In genomic region chr13:55810947-55811346, GRCm38 (mm10) we compare ENCODE assay signal across 26 mouse cellular contexts. TPM values are rescaled to one million over a fixed set of nuclear protein-coding genes. Genes with fewer than 3 reads are reported as not detected.
DNase-seq lines count a peak whose midpoint lies in the region; ATAC-seq and TF ChIP-seq lines count a peak whose summit lies in the region.
"Had no signal": no experiment of that assay in that cellular context is flagged by ENCODE, and none has a peak within 500 bp of the region (broad histone marks: within the 10 kb centered on the region; RNA-seq: fewer than 3 reads in every experiment).

No protein-coding gene starts in this region.

- no peak for ATAC-seq in lung, embryonic 14.5 days (ENCODE audit: insufficient read depth)
- peak; percentile 62; the same call in 1 of the 2 replicates for ATAC-seq in lung, postnatal 0 days
- no peak for ATAC-seq in erythroid progenitor cell, adult 5-6 weeks (replicated peaks; ENCODE audit: low FRiP score, poor library complexity, severe bottlenecking)
- ATAC-seq: forebrain, embryonic 15.5 days had no signal

- no peaks in the 10 kb centered on the region for H3K36me3 ChIP-seq in lung, embryonic 14.5 days (ENCODE audit: insufficient read depth)
- no peaks in the 10 kb centered on the region for H3K36me3 ChIP-seq in lung, postnatal 0 days (ENCODE audit: insufficient read depth, low read length)
- H3K36me3 ChIP-seq: embryonic facial prominence, embryonic 12.5 days; forebrain, embryonic 15.5 days; heart, embryonic 10.5 days; midbrain, embryonic 12.5 days had no signal

- no peak for TF ChIP-seq EP300 in lung, postnatal 0 days (IDR thresholded peaks at IDR 0.05)

- H3K4me3 ChIP-seq in gastrocnemius, adult 2 months = no peak overlapping the region
- no peak overlapping the region for H3K4me3 ChIP-seq in lung, embryonic 14.5 days (ENCODE audit: low read depth, low read length)
- no peak overlapping the region for H3K4me3 ChIP-seq in lung, postnatal 0 days (ENCODE audit: low read depth, low read length)
- H3K4me3 ChIP-seq: embryonic facial prominence, embryonic 12.5 days; erythroblast, embryonic 14.5 days; forebrain, embryonic 15.5 days; heart, embryonic 10.5 days; midbrain, embryonic 12.5 days had no signal

- H3K27ac ChIP-seq in gastrocnemius, adult 2 months = no peak overlapping the region
- H3K27ac ChIP-seq in lung, embryonic 14.5 days (ENCODE audit: low read depth) = no peak overlapping the region
- no peak overlapping the region for H3K27ac ChIP-seq in lung, postnatal 0 days (ENCODE audit: low read length)
- H3K27ac ChIP-seq: embryonic facial prominence, embryonic 12.5 days; forebrain, embryonic 15.5 days; heart, embryonic 10.5 days; midbrain, embryonic 12.5 days had no signal

- no peak overlapping the region for H3K9ac ChIP-seq in lung, embryonic 14.5 days
- no peak overlapping the region for H3K9ac ChIP-seq in lung, postnatal 0 days (replicated peaks; ENCODE audit: low read depth)
- H3K9ac ChIP-seq: embryonic facial prominence, embryonic 12.5 days; forebrain, embryonic 15.5 days; midbrain, embryonic 12.5 days had no signal

- peak; percentile 38 for DNase-seq in gastrocnemius, adult 2 months
- DNase-seq in gastrocnemius, postnatal 14 days = no peak
- peak; percentile 27 for DNase-seq in lung, embryonic 14.5 days
- DNase-seq in lung, postnatal 14 days = no peak
- DNase-seq in lung, postnatal 0 days (ENCODE audit: low spot score) = peak; percentile 27
- peak; percentile 14 for DNase-seq in skeletal muscle tissue, adult 2 months (ENCODE audit: low read depth, low spot score)
- DNase-seq: cerebellum, adult 2 months; kidney, adult 11 months; retina, postnatal 1 day; spleen, adult 18-20 months; thymus, adult 18-20 months had no signal

- 59% methylated on average over 5 of the region's 5 CpGs for WGBS in lung, embryonic 14.5 days
- WGBS in lung, postnatal 0 days = 51% methylated on average over 5 of the region's 5 CpGs

- H3K4me1 ChIP-seq in lung, embryonic 14.5 days (ENCODE audit: insufficient read depth) = no peaks in the 10 kb centered on the region
- no peaks in the 10 kb centered on the region for H3K4me1 ChIP-seq in lung, postnatal 0 days (ENCODE audit: insufficient read depth, low read depth, low read length)
- H3K4me1 ChIP-seq: embryonic facial prominence, embryonic 12.5 days; forebrain, embryonic 15.5 days; heart, embryonic 10.5 days; midbrain, embryonic 12.5 days had no signal

- TF ChIP-seq CTCF in gastrocnemius, adult 2 months (IDR thresholded peaks at IDR 0.05) = no peak
- no peak for TF ChIP-seq CTCF in lung, embryonic 14.5 days (IDR thresholded peaks at IDR 0.05; ENCODE audit: low read depth)
- TF ChIP-seq CTCF in lung, postnatal 0 days (IDR thresholded peaks at IDR 0.05) = no peak

- H3K27me3 ChIP-seq in lung, embryonic 14.5 days (ENCODE audit: insufficient read depth, low read length) = no peaks in the 10 kb centered on the region
- no peaks in the 10 kb centered on the region for H3K27me3 ChIP-seq in lung, postnatal 0 days (replicated peaks; ENCODE audit: insufficient read depth, low read length)
- H3K27me3 ChIP-seq: embryonic facial prominence, embryonic 12.5 days; forebrain, embryonic 15.5 days had no signal

- H3K4me2 ChIP-seq in lung, embryonic 14.5 days = no peak overlapping the region
- H3K4me2 ChIP-seq in lung, postnatal 0 days (replicated peaks; ENCODE audit: low read depth, low read length) = no peak overlapping the region
- H3K4me2 ChIP-seq: embryonic facial prominence, embryonic 12.5 days; forebrain, embryonic 15.5 days; midbrain, embryonic 12.5 days had no signal

- no peaks in the 10 kb centered on the region for H3K9me3 ChIP-seq in lung, embryonic 14.5 days (ENCODE audit: low read depth, low read length)
- H3K9me3 ChIP-seq in lung, postnatal 0 days (ENCODE audit: low read length) = no peaks in the 10 kb centered on the region
- H3K9me3 ChIP-seq: embryonic facial prominence, embryonic 12.5 days; forebrain, embryonic 15.5 days; heart, embryonic 10.5 days; midbrain, embryonic 12.5 days had no signal

- intact Hi-C loops in gastrocnemius, adult 2 months (cut with DNase I) = no loop called here
- intact Hi-C loops in gastrocnemius, postnatal 14 days (cut with DNase I; ENCODE audit: low total_unique reads) = no loop called here

RNA-seq across cellular contexts. Expression of gene Pitx1, which starts 25.0 kb away (rescaled TPM):
- under 1 TPM; 0.15 to 0.22 TPM for total RNA-seq in gastrocnemius, adult 2 months (2021)
- total RNA-seq in gastrocnemius, postnatal 14 days (2021) = under 1 TPM; 0.64 to 0.84 TPM
- 0.28 TPM in 1 of 2 replicates, not detected in the other for polyA plus RNA-seq in lung, embryonic 14.5 days (2014; fragmentation: Nextera tagmentation; extraction: Ambion mirVana)
- polyA plus RNA-seq in lung, postnatal 0 days (2015; fragmentation: Nextera tagmentation; extraction: Ambion mirVana) = not detected in 2 replicates
- not detected in 2 replicates for total RNA-seq in erythroid progenitor cell, adult 5-6 weeks (2015; ENCODE audit: low replicate concordance)
- not detected in 2 replicates for total RNA-seq in erythroid progenitor cell, adult 5-6 weeks (2017; ENCODE audit: low replicate concordance)
- total RNA-seq: common myeloid progenitor, adult 5-6 weeks; layer of hippocampus, postnatal 25 days; left cerebral cortex, postnatal 10 days; megakaryocyte progenitor cell, adult 5-6 weeks; monocyte, adult 5-6 weeks had no signal
- polyA plus RNA-seq: forebrain, embryonic 15.5 days; gonadal fat pad, adult 2 months; heart, postnatal 0 days had no signal

RNA-seq across cellular contexts. Expression of gene Catsper3, which starts 26.6 kb away (rescaled TPM):
- total RNA-seq in gastrocnemius, adult 2 months (2021) = under 1 TPM; 0.23 to 0.39 TPM
- under 1 TPM in 1 of 2 experiments, not detected in 1; 0.22 TPM for total RNA-seq in gastrocnemius, postnatal 14 days (2021)
- polyA plus RNA-seq in lung, embryonic 14.5 days (2014; fragmentation: Nextera tagmentation; extraction: Ambion mirVana) = 0.18 TPM in 1 of 2 replicates, not detected in the other
- polyA plus RNA-seq in lung, postnatal 0 days (2015; fragmentation: Nextera tagmentation; extraction: Ambion mirVana) = 0.18 TPM in 1 of 2 replicates, not detected in the other
- not detected in 2 replicates for total RNA-seq in erythroid progenitor cell, adult 5-6 weeks (2015; ENCODE audit: low replicate concordance)
- not detected in 2 replicates for total RNA-seq in erythroid progenitor cell, adult 5-6 weeks (2017; ENCODE audit: low replicate concordance)
- total RNA-seq: common myeloid progenitor, adult 5-6 weeks; left cerebral cortex, postnatal 10 days; megakaryocyte progenitor cell, adult 5-6 weeks; monocyte, adult 5-6 weeks had no signal
- polyA plus RNA-seq: embryonic facial prominence, embryonic 12.5 days; erythroblast, embryonic 14.5 days; forebrain, embryonic 15.5 days; hindbrain, embryonic 11.5 days; neural tube, embryonic 11.5 days had no signal

Comparison
In these comparisons a context has a peak if more than half of its experiments do, and no peak if none do; other contexts are left out.
1. DNase-seq: peak in gastrocnemius, adult 2 months (single experiment), lung, embryonic 14.5 days (single experiment), lung, postnatal 0 days (single experiment) and skeletal muscle tissue, adult 2 months (single experiment); none in gastrocnemius, postnatal 14 days (single experiment) and lung, postnatal 14 days (single experiment).